Mouse (Mus musculus) testis, adult 2 months (tissue): ENCODE measurements around the gene Dyrk4.

Experiments
- CTCF ChIP-seq: fragments of 200-500 bp; IDR thresholded peaks from 2 replicates; pipeline ENCODE4 v1.5.1; 2012; ENCODE audit warnings: low read depth, mild to moderate bottlenecking, inconsistent platforms, low read length, moderate library complexity; ENCODE audit not compliant: control insufficient read depth, insufficient read depth, insufficient replicate concordance
- POLR2A ChIP-seq: fragments of 200-500 bp; IDR thresholded peaks from 2 replicates; pipeline ENCODE4 v1.6.1; 2012; ENCODE audit warnings: low read depth, mild to moderate bottlenecking, inconsistent platforms, low read length, moderate library complexity; ENCODE audit not compliant: control insufficient read depth

DNA sequence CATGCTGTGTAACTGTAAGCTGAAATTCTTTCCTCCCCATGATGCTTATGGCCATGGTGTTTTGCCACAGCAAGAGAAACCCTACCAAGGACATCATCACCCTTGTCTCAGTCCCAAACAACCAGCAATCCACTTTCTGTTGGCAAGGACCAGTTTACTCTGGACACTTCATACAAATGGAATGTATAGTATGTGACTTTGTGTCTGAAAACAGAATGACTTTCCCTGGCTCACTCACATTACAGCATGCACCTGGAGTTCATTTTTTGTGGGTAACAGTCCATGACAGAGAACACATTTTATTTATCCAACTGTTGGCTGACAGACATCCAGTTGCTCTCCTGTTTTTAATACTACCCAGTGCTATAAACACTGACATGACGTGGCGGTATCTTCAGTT, 11.3 kb upstream of the Dyrk4 start:
- TF ChIP-seq CTCF = no peak
- no peak for TF ChIP-seq POLR2A
